Mouse (Mus musculus) gastrocnemius, postnatal 36 days (tissue): ENCODE measurements around the gene Vamp5. TPM values are rescaled to one million over a fixed set of nuclear protein-coding genes. Genes with fewer than 3 reads are reported as not detected.

Source experiments
- DNase-seq, 2 experiments: peaks; one replicate each; pipeline ENCODE4 v3.0.0; 2022
- intact Hi-C: fragments of 180-260 bp; cut with DNase I; formaldehyde crosslinking; loops from one replicate; pipeline ENCODE4 v1.15.1; 2025
- long read RNA-seq, 2 experiments: library from polyadenylated mRNA; stranded (forward); transcript quantifications; one replicate each; pipeline ENCODE4 v2.0.0; 2021
- total RNA-seq, 2 experiments: library from RNA; stranded (reverse); gene quantifications; 2 replicates each; pipeline ENCODE4 v1.2.3; 2021

Gene Vamp5
- total RNA-seq = 100 to 1,000 TPM in 1 of 2 experiments, 10 to 100 TPM in 1; 83.0 to 107 TPM
- long read RNA-seq, experiment 1, transcript Vamp5-201 (4 exons, 553 nt) = minor isoform, 11 of 188 reads
- long read RNA-seq, experiment 1, transcript Vamp5-202 (3 exons, 623 nt) = major isoform, 155 of 188 reads
- long read RNA-seq, experiment 1, partial matches to known transcripts = 9 of 188 reads
- long read RNA-seq, experiment 1, other reads (novel, unspliced or antisense) = 12 of 188 reads
- long read RNA-seq, experiment 2, transcript Vamp5-201 (4 exons, 553 nt) = minor isoform, 15 of 289 reads
- long read RNA-seq, experiment 2, transcript Vamp5-202 (3 exons, 623 nt) = major isoform, 230 of 289 reads
- long read RNA-seq, experiment 2, partial matches to known transcripts = 8 of 289 reads
- long read RNA-seq, experiment 2, other reads (novel, unspliced or antisense) = 34 of 289 reads

DNA sequence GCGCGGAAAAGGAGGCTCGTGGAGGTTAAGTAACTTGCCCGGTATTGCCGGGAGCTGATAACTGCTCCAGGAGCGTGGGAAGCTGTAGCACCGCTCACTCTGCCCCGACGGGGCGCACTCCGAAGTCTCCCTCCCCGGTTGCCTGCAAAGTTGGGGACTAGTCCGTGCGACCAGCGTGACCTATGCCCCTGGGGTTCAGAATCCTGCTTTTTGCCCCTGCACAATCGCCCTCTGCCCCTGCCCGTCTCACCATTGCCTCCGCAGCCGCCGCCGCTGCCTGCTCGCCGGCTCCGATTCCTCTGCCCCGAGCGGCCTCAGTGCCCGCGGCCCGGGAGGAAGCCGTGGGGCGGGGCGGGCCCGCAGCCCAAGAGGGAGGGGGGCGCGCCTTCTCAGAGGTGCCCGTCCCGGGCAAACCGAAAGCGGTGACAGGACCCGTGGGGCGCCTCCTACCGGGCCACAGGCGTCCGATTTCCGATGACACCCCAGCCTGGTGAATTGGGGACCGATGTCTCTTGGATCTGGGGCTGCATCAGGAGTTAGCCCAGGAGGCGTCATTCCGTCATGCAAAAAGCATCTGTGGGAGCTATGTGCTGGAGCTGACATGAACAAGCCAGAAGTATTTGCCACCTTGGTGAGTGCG, at the start of gene Vamp5:
Gene Vamp5 (minus strand): TSS at position 338 of the 640 bp plus-strand sequence.
- DNase-seq = peak; percentile 79
- intact Hi-C loops = no loop called here

DNA sequence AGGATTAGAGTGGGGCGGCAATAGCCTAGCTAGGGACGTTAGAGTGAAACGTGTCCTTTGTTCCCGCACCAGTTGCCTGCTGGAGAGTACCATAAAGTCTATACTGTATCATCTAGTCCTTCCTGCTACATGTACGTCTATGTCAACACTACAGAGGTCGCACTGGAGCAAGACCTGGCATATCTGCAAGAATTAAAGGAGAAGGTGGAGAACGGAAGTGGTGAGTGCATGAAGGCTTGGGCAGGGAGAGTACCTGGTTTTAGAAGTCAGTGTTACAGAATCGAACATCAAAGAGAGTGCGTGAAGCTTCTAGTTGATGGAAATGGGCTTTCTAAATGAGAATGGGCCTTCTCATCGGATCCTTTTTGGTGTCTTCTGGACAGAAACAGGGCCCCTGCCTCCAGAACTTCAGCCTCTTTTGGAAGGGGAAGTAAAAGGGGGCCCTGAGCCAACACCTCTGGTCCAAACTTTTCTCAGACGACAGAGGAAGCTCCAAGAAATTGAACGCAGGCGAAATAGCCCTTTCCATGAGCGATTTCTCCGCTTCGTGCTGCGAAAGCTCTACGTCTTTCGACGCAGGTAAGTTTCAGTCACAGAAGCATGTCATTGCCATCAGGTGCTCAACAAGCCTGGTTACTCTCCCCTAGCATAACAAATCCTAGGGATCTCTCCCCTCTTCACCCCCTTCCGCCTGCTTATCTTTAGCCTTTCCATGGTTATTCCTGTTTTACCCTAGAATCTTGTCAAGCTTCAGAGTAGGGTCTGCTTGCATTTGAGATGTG, 49.0 kb upstream of the Vamp5 start:
- intact Hi-C loops = no loop called here
- DNase-seq = no peak

DNA sequence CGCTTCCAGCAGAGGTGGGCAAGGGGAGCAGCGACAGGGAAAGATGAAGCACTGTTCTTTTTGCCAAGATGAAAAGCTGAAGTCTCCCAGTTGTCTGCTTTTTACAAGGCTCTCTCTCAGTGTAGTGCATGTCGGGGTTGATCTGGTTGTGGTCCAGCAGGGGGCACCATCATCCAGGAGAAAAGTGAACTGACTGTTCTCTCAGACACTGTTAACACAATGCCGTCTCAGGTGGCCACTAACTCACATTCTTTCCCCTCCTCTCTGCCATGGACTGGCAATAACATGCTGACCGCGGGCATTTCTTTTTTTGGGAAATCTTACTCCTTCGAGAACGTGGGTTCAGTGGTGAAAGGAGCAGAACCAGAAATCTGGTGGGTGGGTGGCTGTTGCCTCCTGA, 47.8 kb upstream of the Vamp5 start:
- DNase-seq = peak; percentile 66 to 71
- intact Hi-C loops = loop anchor here (1.0 kb wide), 1 partner anchor 106 kb away; no protein-coding TSS in a partner anchor

DNA sequence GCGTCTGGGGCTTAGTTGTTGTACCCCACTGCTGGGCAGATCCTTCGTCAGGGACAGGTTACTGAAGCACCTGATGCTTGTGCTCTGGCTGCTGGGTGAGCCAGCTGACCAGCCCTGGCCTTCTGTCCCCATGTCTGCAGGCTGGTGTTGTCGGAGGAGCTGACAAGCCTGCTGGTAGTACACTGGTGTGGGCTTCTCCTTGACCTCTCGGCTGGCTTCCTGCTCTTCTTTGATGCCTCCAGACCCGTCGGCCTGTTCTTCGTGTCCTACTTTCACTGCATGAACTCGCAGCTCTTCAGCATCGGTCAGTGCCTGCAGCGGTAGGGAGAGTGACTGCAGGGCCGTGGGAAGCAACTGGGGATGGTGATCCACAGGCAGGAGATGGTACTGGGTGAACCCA, 45.4 kb upstream of the Vamp5 start:
- intact Hi-C loops = loop anchor here (1.0 kb wide), 1 partner anchor 141 kb away; no protein-coding TSS in a partner anchor
- DNase-seq = no peak

DNA sequence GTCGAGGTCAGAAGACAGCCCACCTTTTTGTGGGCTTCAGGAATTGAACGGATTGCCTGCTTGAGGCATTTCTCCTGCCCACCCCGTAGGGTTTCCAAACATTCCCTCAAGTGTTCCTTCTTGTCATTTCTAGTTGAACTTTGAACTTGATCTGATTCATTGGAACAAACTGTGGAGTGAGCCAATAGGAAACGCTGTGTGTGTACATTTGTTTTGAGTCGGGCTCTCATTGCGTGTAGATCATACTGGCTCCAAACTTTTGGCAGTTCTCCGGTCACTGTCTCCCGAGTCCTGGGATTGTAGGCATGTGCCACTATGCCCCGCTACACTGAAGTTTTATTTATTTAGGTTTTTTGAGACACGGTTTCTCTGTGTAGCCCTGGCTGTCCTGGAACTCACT, 40.6 kb upstream of the Vamp5 start:
- intact Hi-C loops = no loop called here
- no peak for DNase-seq

DNA sequence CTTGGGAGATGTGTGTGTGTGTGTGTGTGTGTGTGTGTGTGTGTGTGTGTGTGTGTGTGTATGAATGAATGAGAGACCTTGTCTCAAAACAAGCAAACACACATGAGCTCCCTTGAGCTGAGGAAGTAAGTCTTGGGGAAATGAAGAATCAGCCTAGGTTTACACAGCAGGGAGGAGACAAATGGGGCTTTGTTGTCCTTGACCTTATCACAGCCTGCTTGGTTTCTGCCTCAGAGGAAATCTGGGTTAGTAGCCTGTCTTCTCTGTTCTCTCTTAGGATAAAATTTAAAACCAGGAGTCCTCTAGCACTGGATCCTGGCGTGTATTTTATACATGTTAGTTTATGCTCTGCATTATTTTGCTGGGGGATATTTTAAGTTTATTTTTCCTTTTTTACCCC, 39.5 kb upstream of the Vamp5 start:
- no peak for DNase-seq
- intact Hi-C loops = no loop called here

GRCm38 (mm10) chr6:72418279-72418678, 38.0 kb upstream of the Vamp5 start:
- intact Hi-C loops = no loop called here
- DNase-seq = no peak

DNA sequence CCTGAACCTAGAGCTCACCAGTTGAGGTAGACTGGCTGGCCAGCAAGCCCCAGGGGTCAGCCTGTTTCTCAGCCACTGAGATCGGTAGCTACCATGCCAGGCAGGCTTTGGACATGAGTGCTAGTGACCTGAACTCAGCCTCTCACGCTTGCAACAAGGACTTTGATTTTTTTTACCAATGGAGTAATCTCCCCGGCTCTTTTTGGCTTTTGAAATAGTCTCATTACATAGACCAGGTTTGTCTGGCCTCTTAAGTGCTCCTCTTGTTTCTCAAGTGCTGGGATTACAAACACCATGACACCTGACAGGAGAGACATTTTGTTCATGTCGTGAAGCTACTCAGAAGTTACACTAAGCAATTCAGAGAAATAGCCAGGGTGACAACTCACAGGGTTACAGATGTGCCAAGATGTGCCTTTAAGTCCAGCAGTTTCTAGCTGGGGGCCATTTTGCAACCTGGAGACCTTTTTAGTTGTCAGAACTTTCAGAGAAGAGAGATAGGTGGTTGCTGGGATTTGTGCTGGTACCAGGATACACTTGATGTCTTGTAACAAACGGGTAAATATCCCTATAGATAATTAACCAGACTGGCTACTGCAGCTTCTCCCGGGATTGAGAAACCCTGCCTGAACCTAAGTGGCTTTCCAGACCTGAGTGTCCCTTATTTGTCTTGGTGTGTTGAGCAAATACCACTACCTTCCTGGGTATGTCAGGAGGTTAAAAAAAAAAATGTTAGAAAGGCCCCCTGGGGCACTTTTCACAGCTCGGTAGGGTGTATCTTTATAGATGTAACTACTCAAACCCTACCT, 35.9 kb upstream of the Vamp5 start:
- intact Hi-C loops = no loop called here
- no peak for DNase-seq

DNA sequence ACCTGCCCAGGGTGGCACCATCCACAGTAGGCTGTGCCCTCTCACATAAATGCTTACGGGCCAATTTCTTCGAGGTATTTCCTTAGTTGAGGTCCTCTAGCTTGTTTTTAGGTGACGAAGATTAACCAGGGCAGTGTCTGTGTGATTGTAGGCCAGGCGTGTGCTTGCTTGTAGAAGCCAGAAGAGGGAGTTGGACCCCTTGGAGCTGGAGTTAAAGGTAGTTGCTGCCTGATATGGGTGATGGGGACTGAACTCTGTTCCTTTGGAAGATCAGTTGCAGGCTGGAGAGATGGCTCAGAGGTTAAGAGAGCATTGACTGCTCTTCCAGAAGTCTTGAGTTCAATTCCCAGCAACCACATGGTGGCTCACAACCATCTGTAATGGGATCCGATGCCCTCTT, 34.9 kb upstream of the Vamp5 start:
- intact Hi-C loops = no loop called here
- no peak for DNase-seq

GRCm38 (mm10) chr6:72414076-72414756, 33.9 kb upstream of the Vamp5 start, which contains the start of gene Ggcx:
Gene Ggcx (plus strand): TSS chr6:72414308.
- DNase-seq = peak; percentile 88 to 94
- intact Hi-C loops = no loop called here

DNA sequence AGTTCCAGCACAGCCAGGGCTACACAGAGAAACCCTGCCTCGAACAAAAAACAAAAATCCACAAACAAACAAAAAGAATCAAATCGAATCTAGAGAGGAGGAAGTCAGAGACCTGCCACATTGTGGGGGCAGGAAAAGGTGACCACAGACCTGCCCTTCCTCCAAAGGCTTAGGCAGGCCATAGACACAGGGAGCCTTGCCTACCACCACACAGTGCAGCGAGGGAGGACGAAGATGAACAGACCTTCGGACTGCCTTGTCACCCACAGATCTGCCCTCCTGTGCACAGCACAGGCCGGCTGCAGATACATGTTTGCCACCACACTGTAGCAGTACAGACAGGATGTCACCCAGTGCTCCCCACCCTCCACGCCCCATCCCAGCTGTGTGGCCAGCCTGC, 30.2 kb upstream of the Vamp5 start:
- intact Hi-C loops = loop anchor here (1.0 kb wide), 1 partner anchor 224 kb away; no protein-coding TSS in a partner anchor
- DNase-seq = no peak

GRCm38 (mm10) chr6:72410003-72410402, 29.7 kb upstream of the Vamp5 start:
- no peak for DNase-seq
- intact Hi-C loops = loop anchor here (1.0 kb wide), 1 partner anchor 224 kb away; no protein-coding TSS in a partner anchor

GRCm38 (mm10) chr6:72409567-72409966, 29.3 kb upstream of the Vamp5 start:
- intact Hi-C loops = loop anchor here (5.0 kb wide), 1 partner anchor 127 kb away; no protein-coding TSS in a partner anchor
- DNase-seq = peak in 1 of 2 experiments; percentile 30

DNA sequence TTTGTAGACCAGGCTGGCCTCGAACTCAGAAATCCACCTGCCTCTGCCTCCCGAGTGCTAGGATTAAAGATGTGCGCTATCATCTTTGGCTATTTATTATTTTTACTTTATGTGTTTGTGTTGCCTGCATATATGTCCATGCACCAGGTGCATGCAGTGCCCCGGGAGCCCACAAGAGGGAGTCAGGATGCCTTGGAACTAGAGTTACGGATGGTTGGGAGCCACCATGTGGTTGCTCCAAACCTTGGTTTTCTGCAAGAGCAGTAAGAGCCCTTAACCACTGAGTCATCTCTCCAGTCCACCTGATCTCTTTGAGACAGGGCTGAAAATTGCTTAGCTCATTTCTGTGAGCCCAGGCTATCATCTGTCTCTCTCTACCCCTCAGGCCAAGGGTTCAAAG, 26.9 kb upstream of the Vamp5 start:
- peak; percentile 72 to 76 for DNase-seq
- intact Hi-C loops = loop anchor here (5.0 kb wide), 1 partner anchor 125 kb away; no protein-coding TSS in a partner anchor

DNA sequence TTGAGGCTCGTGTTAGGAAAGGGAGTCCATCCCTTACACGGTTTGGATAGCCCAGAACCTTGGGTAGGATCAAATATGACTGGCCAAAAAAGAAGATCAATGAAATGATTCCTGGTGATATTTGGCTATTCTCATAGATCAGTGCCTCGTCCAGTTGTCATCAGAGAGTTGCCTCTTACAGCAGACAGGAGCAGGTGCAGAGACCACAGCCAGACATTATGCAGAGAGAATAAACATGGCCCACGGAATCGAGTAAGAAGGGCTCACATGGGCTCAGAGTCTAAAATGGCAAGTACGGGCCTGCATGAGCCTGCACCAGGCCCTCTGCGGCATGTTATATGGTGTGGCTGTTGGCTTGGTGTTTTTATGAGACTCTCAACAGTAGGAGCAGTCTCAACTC, 25.1 kb upstream of the Vamp5 start:
- no peak for DNase-seq
- intact Hi-C loops = loop anchor here (5.0 kb wide), 1 partner anchor 123 kb away; no protein-coding TSS in a partner anchor

DNA sequence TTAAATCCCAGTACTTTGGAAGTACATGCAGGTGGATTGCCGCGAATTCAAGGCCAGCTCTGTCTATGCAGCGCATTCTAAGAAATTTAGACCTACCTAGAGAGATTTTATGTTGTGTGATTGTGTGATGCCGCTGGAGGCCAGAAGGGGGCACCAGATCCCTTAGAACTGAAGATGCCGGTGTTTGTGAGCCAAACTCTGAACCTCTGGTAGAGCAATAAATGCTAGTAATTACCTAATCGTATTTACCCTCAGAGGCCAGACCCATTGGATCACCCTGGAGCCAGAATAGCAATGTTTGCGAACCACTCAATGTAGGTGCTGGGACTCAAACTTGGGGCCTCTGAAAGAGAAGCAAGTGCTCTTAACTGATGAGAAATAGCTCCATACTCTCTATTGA, 21.6 kb upstream of the Vamp5 start:
- intact Hi-C loops = no loop called here
- DNase-seq = peak; percentile 59 to 76

- intact Hi-C loops = no loop called here
- DNase-seq = no peak
These were observed 19.7 kb upstream of the Vamp5 start for GRCm38 (mm10) chr6:72399967-72400366.

DNA sequence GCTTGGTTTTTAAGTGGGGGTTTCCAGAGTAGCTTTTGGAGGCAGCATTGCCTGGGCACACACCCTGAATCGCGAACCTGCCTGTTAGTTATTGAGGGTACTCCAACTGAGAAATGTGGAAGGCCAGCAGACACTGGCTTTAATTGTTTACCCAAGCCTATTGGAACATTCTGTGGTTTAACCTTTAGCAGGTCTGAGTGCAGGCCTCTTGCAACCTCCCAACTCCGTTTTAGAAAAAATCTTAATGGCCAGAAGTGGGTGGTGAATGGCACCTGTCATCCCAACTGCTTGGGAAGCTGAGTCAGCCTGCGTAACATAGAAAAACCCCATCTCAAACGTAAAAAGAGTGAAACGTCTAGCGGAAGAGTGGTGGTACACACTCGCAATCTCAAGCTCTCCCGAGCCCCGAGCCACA, 16.6 kb upstream of the Vamp5 start:
- DNase-seq = no peak
- intact Hi-C loops = no loop called here

GRCm38 (mm10) chr6:72392341-72392740, 12.1 kb upstream of the Vamp5 start:
- intact Hi-C loops = no loop called here
- DNase-seq = no peak
